Mouse (Mus musculus) forebrain, embryonic 11.5 days (tissue): ENCODE results near the gene Kcnip4. TPM values are rescaled to one million over a fixed set of nuclear protein-coding genes. Genes with fewer than 3 reads are reported as not detected.

Experiments
- ATAC-seq: fragments of 200-750 bp; cut with Nextera tagmentation; replicated peaks from 2 replicates; pipeline ENCODE4 v1.8.0; 2017; ENCODE audit warnings: moderate TSS enrichment; ENCODE audit not compliant: low FRiP score
- DNase-seq: peaks from one replicate; pipeline ENCODE4 v3.0.0-alpha.2; 2017; ENCODE audit warnings: low spot score
- H3K27ac ChIP-seq: fragments of 300-500 bp; sonication (generic); 2 replicates; pipeline ENCODE4 v1.5.1; 2014; ENCODE audit warnings: low read depth, low read length
- H3K27me3 ChIP-seq: fragments of 300-500 bp; sonication (generic); 2 replicates; pipeline ENCODE4 v1.6.1; 2014; ENCODE audit warnings: mild to moderate bottlenecking, low read length, mixed read lengths; ENCODE audit not compliant: control insufficient read depth, insufficient read depth
- H3K36me3 ChIP-seq: fragments of 300-500 bp; sonication (generic); 2 replicates; pipeline ENCODE4 v1.6.1; 2014; ENCODE audit warnings: mild to moderate bottlenecking, low read length, moderate library complexity, mixed read lengths; ENCODE audit not compliant: control insufficient read depth, insufficient read depth
- H3K4me1 ChIP-seq: fragments of 300-500 bp; sonication (generic); replicated peaks from 2 replicates; pipeline ENCODE4 v1.6.1; 2014; ENCODE audit warnings: low read length, mixed read lengths; ENCODE audit not compliant: control insufficient read depth, insufficient read depth
- H3K4me2 ChIP-seq: fragments of 300-500 bp; sonication (generic); 2 replicates; pipeline ENCODE4 v1.6.1; 2014; ENCODE audit warnings: low read depth, mild to moderate bottlenecking, low read length, moderate library complexity, mixed read lengths; ENCODE audit not compliant: severe bottlenecking
- H3K4me3 ChIP-seq: fragments of 300-500 bp; sonication (generic); 2 replicates; pipeline ENCODE4 v1.5.1; 2014; ENCODE audit warnings: low read depth, low read length
- H3K9ac ChIP-seq: fragments of 300-500 bp; sonication (generic); 2 replicates; pipeline ENCODE4 v1.6.1; 2014; ENCODE audit warnings: low read length
- H3K9me3 ChIP-seq: fragments of 300-500 bp; sonication (generic); 2 replicates; pipeline ENCODE4 v1.6.1; 2016; ENCODE audit warnings: low read length, mixed read lengths; ENCODE audit not compliant: control insufficient read depth
- WGBS: fragments of 180-500 bp; shearing (Covaris S2); extraction: QIAGEN DNeasy Blood & Tissue Kit; methylation state at CpG from one replicate; pipeline ENCODE4 v1.1.7; 2014; 5-methylcytosine and 5-hydroxymethylcytosine counted together
- polyA plus RNA-seq: library from polyadenylated mRNA; unstranded; fragments of >200 nt; fragmentation: Nextera tagmentation; extraction: Ambion mirVana; gene quantifications from 2 replicates; pipeline ENCODE4 v1.2.1, GENCODE M21; 2014

Gene Kcnip4
- polyA plus RNA-seq, 1 experiment from 2014 or later: 1.7 TPM

- H3K4me1 ChIP-seq: no peaks in the 10 kb centered on the region
- DNase-seq: no peak
- no peaks in the 10 kb centered on the region for H3K9me3 ChIP-seq
- no peak for ATAC-seq
- WGBS: 65% methylated on average over 4 of the region's 4 CpGs
- no peak overlapping the region for H3K9ac ChIP-seq
- no peak overlapping the region for H3K27ac ChIP-seq
- H3K4me2 ChIP-seq: no peak overlapping the region
- no peak overlapping the region for H3K4me3 ChIP-seq
- no peaks in the 10 kb centered on the region for H3K36me3 ChIP-seq
- H3K27me3 ChIP-seq: no peaks in the 10 kb centered on the region
Observed at GRCm38 (mm10) chr5:49298654-49299053, 226.1 kb downstream of the Kcnip4 start.

GRCm38 (mm10) chr5:49292421-49292820 is 232.3 kb downstream of the Kcnip4 start:
- no peak overlapping the region for H3K27ac ChIP-seq
- DNase-seq (no peak), ATAC-seq (no peak)
- H3K4me2 ChIP-seq: no peak overlapping the region
- H3K27me3 ChIP-seq: no peaks in the 10 kb centered on the region
- 89% methylated on average over 2 of the region's 2 CpGs for WGBS
- no peak overlapping the region for H3K4me3 ChIP-seq
- no peaks in the 10 kb centered on the region for H3K4me1 ChIP-seq
- H3K36me3 ChIP-seq: no peaks in the 10 kb centered on the region
- no peaks in the 10 kb centered on the region for H3K9me3 ChIP-seq
- H3K9ac ChIP-seq: no peak overlapping the region

- no peaks in the 10 kb centered on the region for H3K36me3 ChIP-seq
- no peak overlapping the region for H3K9ac ChIP-seq
- ATAC-seq: no peak
- H3K4me2 ChIP-seq: no peak overlapping the region
- H3K9me3 ChIP-seq: no peaks in the 10 kb centered on the region
- 81% methylated on average over 3 of the region's 3 CpGs for WGBS
- no peak for DNase-seq
- H3K27me3 ChIP-seq: no peaks in the 10 kb centered on the region
- no peak overlapping the region for H3K27ac ChIP-seq
- H3K4me3 ChIP-seq: no peak overlapping the region
- H3K4me1 ChIP-seq: no peaks in the 10 kb centered on the region
Observed at GRCm38 (mm10) chr5:49291801-49292200, 232.9 kb downstream of the Kcnip4 start.

- H3K27me3 ChIP-seq: no peaks in the 10 kb centered on the region; the same call in 1 of the 2 replicates
- peak; percentile 23 for ATAC-seq
- no peaks in the 10 kb centered on the region for H3K36me3 ChIP-seq
- WGBS: 13% methylated on average over 12 of the region's 12 CpGs
- peak overlapping the region; percentile 16; the same call in 1 of the 2 replicates for H3K4me3 ChIP-seq
- no peak overlapping the region for H3K27ac ChIP-seq
- H3K9ac ChIP-seq: peak overlapping the region; percentile 27
- H3K4me1 ChIP-seq: no peaks in the 10 kb centered on the region; the same call in 1 of the 2 replicates
- peak overlapping the region; percentile 49 for H3K4me2 ChIP-seq
- no peaks in the 10 kb centered on the region for H3K9me3 ChIP-seq
- peak; percentile 50 for DNase-seq
Observed at GRCm38 (mm10) chr5:49285455-49286135, 239.1 kb downstream of the Kcnip4 start.

- H3K4me1 ChIP-seq: no peaks in the 10 kb centered on the region; the same call in 1 of the 2 replicates
- ATAC-seq (peak; percentile 57), DNase-seq (no peak)
- peak overlapping the region; percentile 49; the same call in 1 of the 2 replicates for H3K4me2 ChIP-seq
- no peaks in the 10 kb centered on the region for H3K36me3 ChIP-seq
- H3K9me3 ChIP-seq: no peaks in the 10 kb centered on the region
- H3K27ac ChIP-seq: no peak overlapping the region
- 19% methylated on average over 6 of the region's 6 CpGs for WGBS
- H3K4me3 ChIP-seq: no peak overlapping the region
- no peaks in the 10 kb centered on the region; the same call in 1 of the 2 replicates for H3K27me3 ChIP-seq
- H3K9ac ChIP-seq: no peak overlapping the region
Observed at GRCm38 (mm10) chr5:49284776-49285175, 239.9 kb downstream of the Kcnip4 start.

- H3K4me3 ChIP-seq: no peak overlapping the region
- 61% methylated on average over 5 of the region's 5 CpGs for WGBS
- no peaks in the 10 kb centered on the region for H3K36me3 ChIP-seq
- DNase-seq (no peak), ATAC-seq (no peak)
- H3K4me1 ChIP-seq: no peaks in the 10 kb centered on the region; the same call in 1 of the 2 replicates
- H3K9me3 ChIP-seq: no peaks in the 10 kb centered on the region
- no peaks in the 10 kb centered on the region; the same call in 1 of the 2 replicates for H3K27me3 ChIP-seq
- no peak overlapping the region for H3K27ac ChIP-seq
- H3K4me2 ChIP-seq: no peak overlapping the region
- no peak overlapping the region for H3K9ac ChIP-seq
Observed at GRCm38 (mm10) chr5:49283403-49283802, 241.3 kb downstream of the Kcnip4 start.

- DNase-seq: no peak
- Histone ChIP-seq H3K4me3 (no peak overlapping the region), H3K9me3 (no peaks in the 10 kb centered on the region), H3K4me2 (no peak overlapping the region), H3K9ac (no peak overlapping the region), H3K4me1 (no peaks in the 10 kb centered on the region), H3K27ac (no peak overlapping the region), H3K36me3 (no peaks in the 10 kb centered on the region), H3K27me3 (no peaks in the 10 kb centered on the region)
- no peak for ATAC-seq
Observed at GRCm38 (mm10) chr5:49271864-49272263, 252.8 kb downstream of the Kcnip4 start.

GRCm38 (mm10) chr5:49268807-49269206 is 255.9 kb downstream of the Kcnip4 start:
- no peak for DNase-seq
- Histone ChIP-seq H3K9ac (no peak overlapping the region), H3K4me1 (no peaks in the 10 kb centered on the region), H3K4me3 (no peak overlapping the region), H3K9me3 (no peaks in the 10 kb centered on the region), H3K27ac (no peak overlapping the region), H3K36me3 (no peaks in the 10 kb centered on the region), H3K4me2 (no peak overlapping the region), H3K27me3 (no peaks in the 10 kb centered on the region)
- WGBS: 90% methylated on average over 8 of the region's 8 CpGs
- ATAC-seq: no peak

- ATAC-seq: no peak
- no peaks in the 10 kb centered on the region for H3K36me3 ChIP-seq
- no peak overlapping the region for H3K4me3 ChIP-seq
- no peak for DNase-seq
- no peaks in the 10 kb centered on the region for H3K9me3 ChIP-seq
- no peak overlapping the region for H3K27ac ChIP-seq
- WGBS: 97% methylated on average over 4 of the region's 4 CpGs
- no peaks in the 10 kb centered on the region for H3K27me3 ChIP-seq
- no peak overlapping the region for H3K9ac ChIP-seq
- no peaks in the 10 kb centered on the region for H3K4me1 ChIP-seq
- H3K4me2 ChIP-seq: no peak overlapping the region
Observed at GRCm38 (mm10) chr5:49259356-49259755, 265.4 kb downstream of the Kcnip4 start.
